Mouse (Mus musculus): Measurements from ENCODE around the gene Hpd. TPM values are rescaled to one million over a fixed set of nuclear protein-coding genes. Genes with fewer than 3 reads are reported as not detected.

Gene Hpd
- total RNA-seq, 2 experiments from 2014 or later = not detected

- intact Hi-C loops (cut with DNase I) = no loop called here
- no peak for DNase-seq (ENCODE audit: low spot score)
Measured at GRCm38 (mm10) chr5:123122181-123122580, 60.3 kb downstream of the Hpd start.

Other genes with a start within 250 kb of the Hpd start
- gene Kdm2b, start 192.9 kb downstream of the Hpd start, total RNA-seq (2021) = 10 to 100 TPM; 15.4 to 16.8 TPM
- gene Orai1, start 167.7 kb downstream of the Hpd start, total RNA-seq (2021) = 10 to 100 TPM; 15.1 to 16.1 TPM
- not detected for gene Morn3, start 135.7 kb downstream of the Hpd start, total RNA-seq (2021)
- 10 to 100 TPM in 1 of 2 experiments, 1 to 10 TPM in 1; 8.6 to 10.6 TPM for gene Tmem120b, start 114.3 kb downstream of the Hpd start, total RNA-seq (2021)
- under 1 TPM; 0.36 to 0.45 TPM for gene Rhof, start 50.0 kb downstream of the Hpd start, total RNA-seq (2021)
- gene Setd1b, start 40.5 kb downstream of the Hpd start, total RNA-seq (2021) = 10 to 100 TPM; 14.4 to 18.4 TPM
- gene Psmd9, start 13.3 kb downstream of the Hpd start, total RNA-seq (2021) = 10 to 100 TPM; 15.6 to 16.7 TPM
- under 1 TPM; 0.81 to 0.98 TPM for gene Wdr66, start 69.4 kb upstream of the Hpd start, total RNA-seq (2021)
- 1 to 10 TPM; 8.6 to 9.5 TPM for gene Bcl7a, start 161.1 kb upstream of the Hpd start, total RNA-seq (2021)
- gene Mlxip, start 212.1 kb upstream of the Hpd start, total RNA-seq (2021) = 10 to 100 TPM; 23.0 to 25.7 TPM

Measured in heart, postnatal 25 days (tissue).